Mouse (Mus musculus) hematopoietic stem cell, adult 5-6 weeks (primary cell): ENCODE data around the gene 4933405L10Rik. TPM values are rescaled to one million over a fixed set of nuclear protein-coding genes. Genes with fewer than 3 reads are reported as not detected.
A peak's percentile ranks its signal among the peaks of the same experiment; 100 is the strongest.

Experiments
- ATAC-seq, 2 experiments: fragments of 125-278 bp in 1 of 2; replicated peaks in 1 of 2; 2 replicates each; pipeline ENCODE4 v1.8.0; 2016 to 2017; ENCODE audit warnings: inconsistent platforms in 2 of 2, mild to moderate bottlenecking in 2 of 2, moderate number of reproducible peaks in 2 of 2, low read depth in 1 of 2, moderate TSS enrichment in 1 of 2; ENCODE audit not compliant: low FRiP score in 2 of 2, poor library complexity in 2 of 2, severe bottlenecking in 2 of 2, insufficient read depth in 1 of 2, low TSS enrichment in 1 of 2
- total RNA-seq: library from RNA; stranded (forward); fragments of 172-1452, 232-1000 nt; gene quantifications from 2 replicates; pipeline ENCODE4 v1.2.3, GENCODE M21; 2017

4933405L10Rik gene
- 1.2 TPM in 1 of 2 replicates, not detected in the other for total RNA-seq

DNA sequence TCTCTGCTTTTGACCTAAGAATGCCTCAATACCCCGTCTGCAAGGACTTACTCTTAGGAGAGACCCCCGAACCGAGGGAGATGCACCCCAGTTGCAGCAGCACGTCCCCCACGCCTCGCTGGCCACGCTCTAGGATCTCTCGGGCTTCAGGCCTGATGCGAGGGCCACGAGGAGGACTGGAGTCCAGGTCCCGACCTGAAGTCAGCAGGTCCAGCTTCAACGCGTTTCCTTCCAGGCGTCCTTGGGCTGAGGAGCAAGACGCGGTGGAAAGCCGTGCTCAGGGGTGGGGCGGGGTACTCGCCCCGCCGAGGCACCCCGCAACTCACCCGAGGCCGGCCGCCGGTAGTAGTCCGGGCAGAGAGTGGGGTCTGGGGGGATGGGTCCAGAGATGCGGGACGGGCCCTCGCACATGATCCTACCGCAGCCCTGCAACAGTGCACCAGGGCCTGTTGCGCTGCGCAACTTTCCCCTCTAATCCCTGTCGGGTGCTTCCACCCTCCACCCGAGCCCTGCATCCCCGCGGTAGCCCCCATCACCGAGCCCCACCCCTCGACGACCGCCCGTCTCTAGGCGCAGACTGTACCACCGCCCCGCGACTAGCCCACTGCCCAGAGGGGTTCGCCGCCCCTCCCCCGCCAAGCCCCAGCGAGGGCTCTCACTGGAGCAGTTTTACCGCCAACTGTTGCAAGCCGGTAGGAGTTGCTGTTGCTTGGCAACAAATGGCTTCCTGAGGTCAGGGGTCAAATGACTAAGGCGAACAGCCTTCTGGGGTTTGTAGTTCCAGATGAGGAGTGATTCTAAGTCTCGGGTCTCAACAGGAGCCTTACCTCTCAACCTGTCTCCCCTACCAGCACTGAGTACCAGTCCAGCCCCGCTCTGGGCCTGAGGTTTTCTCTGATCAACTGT lies at the start of gene 4933405L10Rik, which contains the start of gene Enkd1:
Gene 4933405L10Rik, plus strand, starts transcription at position 158 of the 906 bp plus-strand sequence.
Gene Enkd1, minus strand, starts transcription at position 713 of the 906 bp plus-strand sequence.
- peak; percentile 91 to 93 for ATAC-seq

DNA sequence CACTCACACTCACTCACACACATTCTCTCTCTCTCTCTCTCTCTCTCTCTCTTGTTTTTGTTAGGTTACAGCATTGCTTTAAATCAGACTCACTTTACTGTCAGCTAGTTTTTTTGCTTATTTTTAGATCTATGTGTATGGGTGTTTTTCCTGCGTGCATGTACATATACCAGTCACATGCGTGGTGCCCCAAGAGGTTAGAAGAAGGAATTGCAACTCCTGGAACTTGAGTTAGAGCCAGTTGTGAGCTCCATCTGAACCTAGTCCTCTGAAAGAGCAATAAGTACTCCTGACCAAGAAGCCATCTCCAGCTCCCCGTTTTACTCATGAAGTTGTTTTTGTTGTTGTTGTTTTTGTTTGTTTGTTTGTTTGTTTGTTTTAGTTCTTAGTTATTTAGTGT lies 46.3 kb upstream of the 4933405L10Rik start:
- ATAC-seq = peak; percentile 66 to 75; a peak in 3 of 4 replicates

DNA sequence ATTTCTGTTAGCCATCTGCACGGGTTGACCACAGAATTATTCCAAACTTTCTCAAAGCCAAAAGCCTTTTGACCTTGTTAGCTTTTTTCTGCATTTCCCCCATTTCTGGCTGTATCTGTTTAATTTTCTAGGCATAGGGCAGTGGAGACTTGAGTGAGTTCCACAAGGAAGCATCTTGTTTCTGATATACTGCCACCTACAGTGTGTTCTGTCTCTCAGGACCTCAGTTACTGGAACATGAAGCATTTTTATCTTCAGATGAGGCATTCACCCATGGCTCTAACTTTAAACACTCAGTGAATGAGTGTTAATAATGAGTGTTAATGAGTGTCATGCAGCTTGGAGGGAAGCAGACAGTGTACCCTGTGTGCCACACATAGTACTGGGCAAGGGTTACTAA lies 29.6 kb upstream of the 4933405L10Rik start:
- no peak for ATAC-seq

DNA sequence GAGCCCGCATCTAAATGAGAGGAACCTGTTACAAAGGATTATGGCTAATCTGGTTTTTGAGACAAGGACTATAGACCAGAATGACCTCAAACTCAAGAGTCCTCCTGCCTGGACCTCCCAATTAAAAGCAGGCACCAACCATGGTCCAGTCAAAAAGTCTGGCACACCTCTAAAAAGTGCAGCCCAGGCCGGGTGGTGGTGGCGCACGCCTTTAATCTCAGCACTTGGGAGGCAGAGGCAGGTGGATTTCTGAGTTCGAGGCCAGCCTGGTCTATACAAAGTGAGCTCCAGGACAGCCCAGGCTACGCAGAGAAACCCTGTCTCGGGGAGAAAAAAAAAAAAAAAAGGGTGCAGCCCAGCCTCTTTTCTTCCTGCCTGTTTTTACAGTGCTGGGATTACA lies 22.1 kb upstream of the 4933405L10Rik start:
- no peak for ATAC-seq

DNA sequence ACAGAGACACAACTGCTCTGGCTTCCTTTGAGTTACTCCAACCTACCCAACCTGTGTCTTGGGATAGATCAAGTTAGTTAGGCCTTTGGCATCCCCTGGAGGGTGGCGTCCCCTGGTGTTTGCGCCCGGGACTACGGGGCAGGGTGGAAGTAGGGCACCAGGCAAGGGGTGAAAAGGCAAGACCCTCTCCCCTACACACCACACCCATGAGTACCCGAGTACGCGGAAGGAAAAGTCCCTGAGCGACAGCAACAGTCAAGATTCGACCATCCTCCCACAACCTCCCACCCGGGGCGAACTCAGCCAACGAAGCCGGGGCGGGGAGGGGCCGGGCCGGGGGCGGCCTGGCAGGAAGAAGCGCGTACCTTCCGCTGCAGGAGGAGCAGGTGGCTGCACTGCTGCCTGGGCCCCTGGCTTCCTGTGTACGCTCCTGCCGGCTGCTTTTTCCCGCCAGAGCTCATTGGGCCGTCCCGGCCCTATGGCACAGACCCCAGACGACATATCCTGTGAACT lies 21.6 kb upstream of the 4933405L10Rik start, which contains the start of gene Carmil2:
Gene Carmil2, plus strand, starts transcription at position 479 of the 513 bp plus-strand sequence.
- ATAC-seq = peak; percentile 74 to 82

DNA sequence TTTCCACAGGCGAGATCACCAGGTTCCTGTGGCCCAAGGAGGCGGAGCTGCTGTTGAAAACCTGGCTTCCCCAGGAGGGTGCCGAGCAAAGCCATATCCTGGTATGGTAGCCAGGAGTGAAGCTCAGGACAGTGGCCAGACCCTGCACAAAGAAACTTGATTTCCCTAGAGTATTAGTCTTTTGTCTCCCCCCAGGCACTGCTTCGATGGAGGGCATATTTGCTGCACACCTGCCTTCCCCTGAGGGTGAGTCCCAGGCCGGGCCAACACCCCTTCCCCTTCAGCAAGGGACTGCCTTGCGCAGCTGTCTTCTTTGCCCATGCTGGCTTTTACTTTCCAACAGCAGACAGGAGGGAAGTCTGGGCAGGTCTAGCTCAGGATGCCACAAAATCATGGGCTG lies 20.9 kb upstream of the 4933405L10Rik start:
- 0 out of 4 replicates have a peak, but pooled peaks of 1 of the 2 experiments have one; percentile 11 for ATAC-seq

DNA sequence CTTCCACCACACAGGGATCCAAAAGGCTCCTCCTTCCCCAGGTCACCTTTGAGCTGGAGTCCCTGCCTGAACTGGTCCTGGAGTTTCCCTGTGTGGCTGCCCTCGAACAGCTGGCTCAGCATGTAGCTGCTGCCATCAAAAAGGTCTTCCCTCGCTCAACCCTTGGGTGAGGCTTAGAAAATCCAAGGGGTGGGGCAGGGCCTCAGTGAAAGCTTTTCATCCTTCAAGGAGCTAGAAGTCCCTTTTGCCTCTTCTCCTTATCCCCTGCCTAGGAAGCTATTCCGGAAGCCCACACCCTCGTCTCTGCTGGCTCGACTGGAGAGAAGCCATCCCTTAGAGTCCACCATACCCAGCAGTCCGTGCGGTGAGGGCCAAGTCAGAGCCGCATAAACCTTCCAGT lies 19.9 kb upstream of the 4933405L10Rik start:
- ATAC-seq = no peak

DNA sequence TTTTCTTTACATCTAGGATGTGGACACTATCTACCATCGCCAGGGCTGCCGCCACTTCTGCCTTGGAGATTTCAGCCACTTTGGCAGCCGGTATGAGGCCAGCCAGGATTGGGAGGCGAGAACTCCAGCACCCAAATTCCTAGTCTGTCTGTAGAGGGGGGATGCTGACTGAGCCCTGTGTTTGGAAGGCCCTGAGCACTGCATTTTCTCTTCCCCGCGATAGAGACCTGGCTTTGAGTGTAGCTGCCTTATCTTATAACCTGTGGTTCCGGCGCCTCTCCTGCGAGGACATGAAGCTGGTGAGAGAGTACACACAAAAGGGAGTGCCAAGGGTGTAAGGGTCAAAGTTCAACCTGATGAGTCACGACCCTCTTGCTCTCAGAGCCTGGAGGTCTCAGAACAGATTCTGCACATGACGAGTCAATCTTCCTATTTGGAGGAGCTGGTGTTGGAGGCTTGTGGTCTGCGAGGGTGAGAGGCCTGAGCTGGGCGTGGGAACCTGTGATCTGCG lies 19.2 kb upstream of the 4933405L10Rik start:
- ATAC-seq = no peak

DNA sequence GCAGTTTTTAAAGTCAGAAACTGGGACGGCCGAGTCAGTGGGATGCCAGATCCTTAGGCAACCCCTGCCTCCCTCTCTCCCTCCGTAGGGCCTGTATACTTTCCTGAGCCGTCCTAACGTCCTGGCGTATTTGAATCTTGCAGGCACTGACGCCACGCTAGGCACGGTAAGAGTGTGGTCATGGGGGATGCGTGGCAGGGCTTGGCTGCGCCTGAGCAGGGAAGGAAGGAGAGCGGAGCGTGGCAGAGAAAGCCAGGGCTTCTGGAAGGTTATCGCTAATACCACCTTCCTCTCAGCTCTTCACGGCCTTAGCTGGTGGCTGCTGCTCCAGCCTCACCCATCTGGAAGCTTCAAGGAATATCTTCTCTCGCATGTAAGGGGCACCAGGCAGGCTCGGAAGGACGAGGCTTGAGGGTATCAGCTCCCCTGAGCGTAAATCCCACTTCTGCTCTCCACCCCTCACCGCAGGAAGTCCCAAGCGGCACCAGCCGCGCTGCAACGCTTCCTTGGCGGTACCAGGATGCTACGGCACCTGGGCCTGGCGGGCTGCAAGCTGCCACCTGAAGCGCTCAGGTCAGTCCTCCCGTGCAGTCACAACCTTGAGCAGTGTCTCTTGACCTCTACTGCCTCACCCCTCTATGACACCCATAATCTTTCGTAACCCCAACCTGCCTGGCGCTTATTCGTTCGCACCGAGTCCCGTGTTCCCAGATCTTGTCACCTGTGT lies 18.0 kb upstream of the 4933405L10Rik start:
- ATAC-seq = no peak

DNA sequence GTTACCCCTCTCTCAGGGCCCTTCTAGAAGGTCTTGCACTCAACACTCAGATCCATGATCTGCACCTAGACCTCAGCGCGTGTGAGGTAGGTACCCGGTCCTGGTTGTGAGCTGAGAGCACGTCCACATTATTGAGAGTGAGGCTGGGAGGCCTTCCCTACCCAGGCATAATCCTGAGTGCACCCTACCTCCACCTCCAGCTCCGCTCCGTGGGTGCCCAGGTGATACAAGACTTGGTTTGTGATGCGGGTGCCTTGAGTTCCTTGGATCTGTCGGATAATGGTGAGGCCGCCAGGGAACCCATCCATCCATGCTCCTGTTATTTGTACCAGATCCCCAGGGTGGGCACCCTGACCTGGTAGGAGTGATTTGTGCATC lies 17.5 kb upstream of the 4933405L10Rik start:
- ATAC-seq = no peak

DNA sequence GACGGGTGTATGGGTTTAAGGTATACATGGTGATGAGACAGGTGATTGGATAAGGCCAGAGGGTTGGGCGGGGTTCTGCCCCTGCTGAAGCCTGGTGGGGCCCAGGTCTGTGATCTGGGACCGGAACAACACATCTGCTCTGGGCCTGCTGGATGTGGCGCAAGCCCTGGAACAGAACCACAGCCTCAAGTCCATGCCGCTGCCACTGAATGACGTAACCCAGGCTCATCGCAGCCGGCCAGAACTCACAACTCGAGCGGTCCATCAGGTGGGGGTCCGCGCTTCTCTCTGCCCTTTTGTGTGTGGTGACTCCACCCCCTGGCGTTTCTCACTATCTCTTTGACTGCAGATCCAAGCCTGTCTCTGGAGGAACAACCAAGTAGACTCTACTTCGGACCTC lies 16.5 kb upstream of the 4933405L10Rik start:
- ATAC-seq = no peak

DNA sequence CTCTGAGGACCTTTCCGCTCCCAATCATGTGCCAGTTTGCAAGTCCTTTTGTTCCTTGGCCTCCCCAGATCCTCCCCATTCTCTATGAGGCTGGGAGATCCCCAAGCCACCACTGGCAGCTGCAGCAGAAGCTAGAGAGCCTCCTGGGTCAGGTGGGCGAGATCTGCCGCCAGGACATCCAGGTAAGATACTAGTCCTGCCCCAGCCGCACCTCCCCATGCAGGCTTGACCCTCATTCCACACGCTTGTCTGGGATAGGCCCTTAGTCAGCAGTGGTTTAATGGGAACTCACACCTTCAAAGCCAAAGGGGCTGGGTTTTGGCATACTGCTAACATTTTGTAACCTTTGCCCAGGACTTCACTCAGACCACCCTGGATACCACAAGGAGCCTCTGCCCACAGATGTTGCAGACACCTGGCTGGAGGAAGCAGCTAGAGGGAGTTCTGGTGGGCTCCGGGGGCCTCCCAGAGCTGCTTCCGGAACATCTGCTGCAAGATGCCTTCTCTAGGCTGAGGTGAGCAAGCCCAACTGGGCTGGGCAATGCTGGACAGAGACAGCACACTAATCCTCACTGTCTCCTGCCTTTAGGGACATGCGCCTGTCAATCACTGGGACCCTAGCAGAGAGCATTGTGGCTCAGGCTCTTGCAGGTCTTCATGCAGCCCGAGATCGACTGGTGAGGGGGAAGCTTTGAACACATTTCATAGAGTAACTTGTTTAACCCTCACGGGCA lies 14.8 kb upstream of the 4933405L10Rik start:
- no peak for ATAC-seq

DNA sequence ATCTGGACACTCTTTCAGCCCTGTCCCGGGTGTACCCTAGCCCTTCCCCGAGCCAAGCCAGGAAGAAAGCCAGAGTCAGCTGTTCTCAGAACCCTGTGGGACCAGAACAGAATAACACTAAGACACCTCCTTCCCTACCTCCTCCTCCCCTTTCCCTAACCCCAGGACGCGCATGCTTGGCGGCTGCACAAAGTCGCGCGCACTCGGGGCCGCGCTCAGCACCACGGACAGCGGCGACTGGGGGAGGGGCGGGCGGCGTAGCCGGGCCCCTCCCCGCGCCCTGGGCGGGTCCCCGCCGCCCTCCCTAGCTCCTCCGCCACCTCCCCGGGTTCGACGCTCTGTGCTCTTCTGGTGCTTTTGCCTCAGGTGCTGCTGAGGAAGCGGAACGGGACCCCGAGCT lies 13.8 kb upstream of the 4933405L10Rik start:
- ATAC-seq = no peak

DNA sequence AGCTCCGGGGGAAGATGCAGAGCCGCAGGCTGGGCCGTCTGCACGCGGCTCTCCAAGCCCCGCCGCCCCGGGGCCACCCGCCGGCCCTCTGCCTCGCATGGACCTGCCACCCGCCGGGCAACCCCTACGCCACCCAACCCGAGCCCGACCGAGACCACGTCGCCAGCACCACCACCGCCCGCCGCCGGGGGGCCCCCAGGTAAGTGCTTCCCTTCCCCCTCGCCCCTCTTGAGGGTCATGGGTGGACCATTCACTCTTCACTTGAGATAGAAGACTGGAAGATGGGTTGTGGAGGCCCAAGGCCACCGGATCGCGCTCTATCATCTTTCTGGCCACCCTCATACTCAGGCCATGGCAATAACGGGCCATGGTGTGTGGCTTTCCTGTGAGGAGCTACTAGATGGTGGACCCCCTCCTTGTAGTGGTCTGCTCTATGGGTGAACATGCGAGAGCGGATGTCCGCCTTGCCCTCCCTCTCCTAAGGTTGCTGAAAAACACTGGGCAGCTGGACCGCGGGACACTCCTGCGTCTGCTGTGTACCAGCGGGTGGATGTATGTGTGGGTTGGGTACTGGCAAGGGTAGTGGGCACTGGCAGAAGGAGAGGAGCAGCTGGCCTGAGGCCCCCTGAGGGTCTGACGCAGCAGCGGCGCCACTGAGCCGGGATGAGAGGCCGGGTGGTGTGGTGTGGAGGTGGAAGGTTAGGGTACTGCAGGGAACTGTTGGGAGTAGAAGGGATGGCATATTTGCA lies 13.2 kb upstream of the 4933405L10Rik start:
- no peak for ATAC-seq

DNA sequence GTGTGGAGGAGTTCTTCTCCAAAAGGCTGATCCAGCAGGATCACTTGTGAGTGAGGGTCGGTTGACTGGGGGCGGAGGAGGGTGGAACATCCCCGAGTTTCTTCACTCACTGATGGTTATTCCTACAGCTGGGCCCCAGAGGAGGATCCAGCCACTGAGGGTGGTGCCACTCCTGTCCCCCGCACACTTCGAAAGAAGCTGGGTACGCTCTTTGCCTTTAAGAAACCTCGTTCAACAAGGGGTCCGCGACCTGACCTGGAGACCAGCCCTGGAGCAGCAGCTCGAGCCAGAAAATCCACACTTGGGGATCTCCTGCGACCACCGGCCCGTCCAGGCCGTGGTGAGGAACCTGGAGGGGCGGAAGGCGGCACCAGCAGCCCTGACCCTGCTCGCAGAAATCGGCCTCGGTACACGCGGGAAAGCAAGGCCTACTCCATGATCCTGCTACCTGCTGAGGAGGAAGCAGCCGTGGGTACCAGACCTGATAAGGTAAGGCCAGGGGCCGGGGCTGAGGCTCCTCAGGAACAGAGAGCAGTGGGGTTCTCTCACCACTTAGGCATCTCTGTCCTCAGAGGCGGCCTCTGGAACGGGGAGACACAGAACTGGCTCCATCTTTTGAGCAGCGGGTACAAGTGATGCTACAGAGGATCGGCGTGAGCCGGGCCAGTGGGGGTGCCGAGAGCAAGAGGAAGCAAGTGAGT lies 12.2 kb upstream of the 4933405L10Rik start:
- no peak for ATAC-seq

DNA sequence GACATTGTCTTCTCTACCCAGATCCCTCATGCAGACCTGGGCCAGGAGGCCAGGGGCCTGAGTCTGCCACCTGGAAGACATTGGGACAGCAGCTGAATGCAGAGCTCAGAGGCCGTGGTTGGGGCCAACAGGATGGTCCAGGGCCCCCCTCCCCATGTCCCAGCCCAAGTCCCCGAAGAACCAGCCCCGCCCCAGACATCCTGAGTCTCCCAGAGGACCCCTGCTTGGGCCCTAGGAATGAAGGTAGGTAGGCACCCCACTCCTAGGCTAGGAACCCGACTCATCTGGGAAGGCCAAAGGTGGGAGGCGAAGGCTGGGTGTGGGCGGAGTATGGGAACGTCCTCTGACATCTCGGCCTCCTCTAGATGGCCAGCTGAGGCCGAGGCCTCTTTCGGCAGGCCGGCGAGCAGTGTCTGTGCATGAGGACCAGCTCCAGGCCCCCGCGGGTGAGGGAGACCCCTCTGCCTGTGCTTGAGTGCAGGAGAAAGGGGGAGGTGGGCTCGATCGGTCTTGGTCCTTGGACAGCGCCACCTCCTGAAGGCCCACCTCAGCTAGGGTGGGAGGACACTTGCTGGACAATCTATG lies 10.2 kb upstream of the 4933405L10Rik start:
- ATAC-seq = no peak
